Mouse (Mus musculus) embryonic facial prominence, embryonic 11.5 days (tissue): ENCODE data around the gene Fyn. TPM values are rescaled to one million over a fixed set of nuclear protein-coding genes. Genes with fewer than 3 reads are reported as not detected.

ENCODE experiments used
- ATAC-seq: fragments of 200-750 bp; cut with Nextera tagmentation; replicated peaks from 2 replicates; pipeline ENCODE4 v1.8.0; 2017; ENCODE audit warnings: low read depth; ENCODE audit not compliant: insufficient number of reproducible peaks, low FRiP score, low TSS enrichment
- DNase-seq: peaks from one replicate; pipeline ENCODE4 v3.0.0-alpha.2; 2015; ENCODE audit warnings: low spot score
- H3K27ac ChIP-seq: fragments of 300-500 bp; sonication (generic); replicated peaks from 2 replicates; pipeline ENCODE4 v1.5.1; 2014; ENCODE audit warnings: mild to moderate bottlenecking, low read depth, low read length, control low read depth
- H3K27me3 ChIP-seq: fragments of 300-500 bp; sonication (generic); 2 replicates; pipeline ENCODE4 v1.6.1; 2014; ENCODE audit warnings: mild to moderate bottlenecking, low read length, moderate library complexity, mixed read lengths; ENCODE audit not compliant: control insufficient read depth, insufficient read depth
- H3K36me3 ChIP-seq: fragments of 300-500 bp; sonication (generic); replicated peaks from 2 replicates; pipeline ENCODE4 v1.6.1; 2014; ENCODE audit warnings: low read depth, mild to moderate bottlenecking, low read length, moderate library complexity, mixed read lengths; ENCODE audit not compliant: control insufficient read depth, insufficient read depth
- H3K4me1 ChIP-seq: fragments of 300-500 bp; sonication (generic); 2 replicates; pipeline ENCODE4 v1.6.1; 2014; ENCODE audit warnings: low read length, mixed read lengths; ENCODE audit not compliant: control insufficient read depth, insufficient read depth
- H3K4me2 ChIP-seq: fragments of 300-500 bp; sonication (generic); 2 replicates; pipeline ENCODE4 v1.6.1; 2014; ENCODE audit warnings: low read depth, mild to moderate bottlenecking, control low read depth, low read length, moderate library complexity
- H3K4me3 ChIP-seq: fragments of 300-500 bp; sonication (generic); 2 replicates; pipeline ENCODE4 v1.5.1; 2014; ENCODE audit warnings: low read depth, low read length, control low read depth
- H3K9ac ChIP-seq: fragments of 300-500 bp; sonication (generic); replicated peaks from 2 replicates; pipeline ENCODE4 v1.6.1; 2014; ENCODE audit warnings: mild to moderate bottlenecking, control low read depth, low read length
- H3K9me3 ChIP-seq: fragments of 300-500 bp; sonication (generic); replicated peaks from 2 replicates; pipeline ENCODE4 v1.6.1; 2016; ENCODE audit warnings: mild to moderate bottlenecking, low read length, inconsistent platforms, mixed read lengths; ENCODE audit not compliant: control insufficient read depth
- WGBS: fragments of 180-500 bp; shearing (Covaris S2); extraction: QIAGEN DNeasy Blood & Tissue Kit; methylation state at CpG from one replicate; pipeline ENCODE4 v1.1.7; 2014; 5-methylcytosine and 5-hydroxymethylcytosine counted together
- polyA plus RNA-seq: library from polyadenylated mRNA; unstranded; fragments of >200 nt; fragmentation: Nextera tagmentation; extraction: Ambion mirVana; gene quantifications from 2 replicates; pipeline ENCODE4 v1.2.1, GENCODE M21; 2014

Fyn gene
- 34.9 and 38.9 TPM in 2 replicates for polyA plus RNA-seq

- no peaks in the 10 kb centered on the region for H3K36me3 ChIP-seq
- no peaks in the 10 kb centered on the region for H3K9me3 ChIP-seq
- no peaks in the 10 kb centered on the region for H3K27me3 ChIP-seq
- H3K4me2 ChIP-seq, result peak within 1 kb of the TSS; percentile 72
- ATAC-seq, result no peak
- H3K27ac ChIP-seq, result peak within 1 kb of the TSS; percentile 87
- H3K4me3 ChIP-seq, result peak within 1 kb of the TSS; percentile 72
- no peak for DNase-seq
- H3K9ac ChIP-seq, result peak within 1 kb of the TSS; percentile 91
- WGBS, result 45% methylated on average over 8 of the region's 8 CpGs
- H3K4me1 ChIP-seq, result no peaks in the 10 kb centered on the region
Observed at GRCm38 (mm10) chr10:39368572-39369135, at the start of gene Fyn. Gene Fyn, plus strand, starts transcription at chr10:39368855.

DNA sequence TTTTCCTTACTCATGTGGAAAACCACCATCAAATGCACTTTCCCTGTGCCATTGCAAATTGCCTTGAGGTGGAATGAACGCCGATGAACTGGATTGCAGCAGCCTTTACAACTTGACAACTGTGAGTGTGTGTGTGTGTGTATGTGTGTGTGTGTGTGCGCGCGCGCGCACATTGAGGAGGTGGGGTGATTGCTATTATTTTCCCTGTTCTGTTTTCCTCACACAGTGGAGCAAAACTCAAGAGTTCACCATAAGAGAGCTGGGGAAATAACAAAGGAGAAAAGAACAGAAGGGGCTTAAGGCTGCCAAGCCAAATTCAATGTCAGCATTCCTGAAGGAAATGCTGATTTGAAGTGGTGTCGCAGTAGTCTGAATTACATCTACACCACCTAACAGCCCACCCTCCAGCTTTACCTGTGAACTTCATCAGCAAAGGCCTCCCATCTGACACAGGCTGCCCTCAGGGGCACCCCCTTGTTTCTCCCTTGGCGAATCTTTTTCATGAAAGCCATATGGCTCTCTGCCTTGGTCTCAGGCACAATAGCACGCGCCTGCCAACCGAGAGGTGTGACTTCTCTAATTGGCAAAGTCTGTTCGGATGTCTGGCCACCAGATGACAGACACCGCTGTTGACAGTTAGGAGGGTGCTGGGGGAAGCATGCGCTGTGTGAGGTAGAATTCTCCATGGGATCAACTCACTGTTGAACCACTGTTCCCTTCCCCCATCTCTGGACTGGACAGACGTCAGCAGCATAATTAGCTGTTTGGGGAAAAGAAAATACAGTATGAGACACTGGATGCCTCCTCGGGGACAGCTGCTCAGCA, 47.6 kb upstream of the Fyn start:
- DNase-seq (peak; percentile 64), ATAC-seq (peak; percentile 73)
- peaks cover 3% of the 10 kb centered on the region for H3K4me1 ChIP-seq
- H3K4me3 ChIP-seq, result no peak overlapping the region
- H3K9ac ChIP-seq, result no peak overlapping the region
- H3K36me3 ChIP-seq, result no peaks in the 10 kb centered on the region
- H3K9me3 ChIP-seq, result no peaks in the 10 kb centered on the region
- H3K4me2 ChIP-seq, result no peak overlapping the region
- no peaks in the 10 kb centered on the region for H3K27me3 ChIP-seq
- 52% methylated on average over 17 of the region's 17 CpGs for WGBS
- no peak overlapping the region for H3K27ac ChIP-seq

DNA sequence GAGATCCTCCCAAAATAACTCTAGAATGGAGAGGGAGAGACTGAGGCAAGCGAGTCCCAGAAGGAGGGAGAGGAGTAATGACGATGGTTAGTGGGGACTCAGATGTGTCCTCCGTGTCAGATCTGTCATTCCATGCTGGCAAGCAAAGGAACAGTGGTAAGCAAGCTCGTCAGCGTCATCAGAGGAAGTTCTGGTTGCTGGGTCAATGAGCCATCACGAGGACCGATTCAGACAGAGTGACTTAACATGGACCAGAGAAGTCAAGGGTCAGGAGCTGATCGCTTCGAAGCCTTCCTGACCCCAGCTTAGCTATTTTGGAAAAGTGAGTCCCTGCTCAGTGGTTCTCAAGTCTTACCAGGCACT, 47.1 kb upstream of the Fyn start:
- Histone ChIP-seq H3K4me1 (peaks cover 3% of the 10 kb centered on the region), H3K27ac (no peak overlapping the region), H3K36me3 (no peaks in the 10 kb centered on the region), H3K27me3 (no peaks in the 10 kb centered on the region), H3K9ac (no peak overlapping the region), H3K4me3 (no peak overlapping the region), H3K4me2 (no peak overlapping the region), H3K9me3 (no peaks in the 10 kb centered on the region)
- DNase-seq (no peak), ATAC-seq (no peak; the same call in 1 of the 2 replicates)
- WGBS, result 46% methylated on average over 9 of the region's 9 CpGs

DNA sequence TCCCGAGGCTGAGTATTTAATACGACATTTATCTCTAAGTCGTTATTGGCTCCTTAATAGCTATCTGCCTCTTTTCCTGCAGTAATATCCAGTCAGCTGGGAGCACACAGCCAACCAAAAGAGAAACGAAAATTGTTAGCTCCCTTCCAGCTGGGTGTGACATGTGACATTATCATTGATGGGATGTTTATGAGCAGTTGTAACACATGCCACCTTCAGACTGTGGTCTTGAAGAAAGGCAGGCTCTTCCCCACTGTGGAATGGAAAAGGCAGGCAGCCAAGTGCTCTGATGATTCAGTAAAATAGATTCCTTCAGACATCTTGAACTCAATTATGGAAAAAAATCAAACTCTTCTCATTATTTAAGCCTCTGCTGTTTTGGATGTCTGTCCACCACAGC, 46.5 kb upstream of the Fyn start:
- H3K27ac ChIP-seq, result no peak overlapping the region
- H3K36me3 ChIP-seq, result no peaks in the 10 kb centered on the region
- DNase-seq (no peak), ATAC-seq (no peak)
- no peak overlapping the region for H3K4me3 ChIP-seq
- 80% methylated on average over 4 of the region's 4 CpGs for WGBS
- no peaks in the 10 kb centered on the region for H3K9me3 ChIP-seq
- no peaks in the 10 kb centered on the region for H3K27me3 ChIP-seq
- peaks cover 3% of the 10 kb centered on the region for H3K4me1 ChIP-seq
- no peak overlapping the region for H3K4me2 ChIP-seq
- no peak overlapping the region for H3K9ac ChIP-seq

DNA sequence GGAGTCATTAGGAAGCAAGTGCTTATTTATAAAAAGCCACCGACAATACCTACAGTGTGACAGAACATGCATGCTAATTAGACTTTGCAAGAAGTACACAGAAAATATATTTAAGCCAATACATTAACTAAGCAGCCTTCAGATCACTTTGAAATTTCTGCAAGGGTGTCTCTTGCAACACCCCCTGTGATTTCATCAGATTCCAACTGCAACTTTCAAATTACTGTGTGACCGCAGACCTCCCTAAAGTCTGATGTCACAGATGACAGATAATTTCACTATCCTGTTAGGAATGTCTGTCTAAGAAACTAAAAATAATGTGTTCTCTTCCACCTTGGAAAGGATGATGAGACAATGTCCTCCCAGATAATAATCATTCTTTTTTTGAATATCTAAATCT, 44.4 kb upstream of the Fyn start:
- Histone ChIP-seq H3K4me1 (peaks cover 3% of the 10 kb centered on the region), H3K36me3 (no peaks in the 10 kb centered on the region), H3K27ac (no peak overlapping the region), H3K4me2 (no peak overlapping the region), H3K27me3 (no peaks in the 10 kb centered on the region), H3K9ac (no peak overlapping the region), H3K4me3 (no peak overlapping the region), H3K9me3 (no peaks in the 10 kb centered on the region)
- WGBS, result 88% methylated on average over 2 of the region's 2 CpGs
- DNase-seq (no peak), ATAC-seq (no peak)

GRCm38 (mm10) chr10:39328661-39329060, 40.0 kb upstream of the Fyn start:
- H3K27me3 ChIP-seq, result no peaks in the 10 kb centered on the region
- DNase-seq (no peak), ATAC-seq (no peak)
- H3K9ac ChIP-seq, result no peak overlapping the region
- H3K4me2 ChIP-seq, result no peak overlapping the region
- H3K4me3 ChIP-seq, result no peak overlapping the region
- H3K9me3 ChIP-seq, result peaks cover 2% of the 10 kb centered on the region; the same call in 1 of the 2 replicates
- H3K27ac ChIP-seq, result no peak overlapping the region
- WGBS, result 88% methylated on average over 2 of the region's 2 CpGs
- no peaks in the 10 kb centered on the region for H3K36me3 ChIP-seq
- H3K4me1 ChIP-seq, result no peaks in the 10 kb centered on the region

- no peak for DNase-seq
- WGBS, result 78% methylated on average over 3 of the region's 3 CpGs
- H3K27me3 ChIP-seq, result no peaks in the 10 kb centered on the region
- ATAC-seq, result no peak
- no peak overlapping the region for H3K9ac ChIP-seq
- no peak overlapping the region for H3K4me3 ChIP-seq
- no peaks in the 10 kb centered on the region for H3K36me3 ChIP-seq
- no peaks in the 10 kb centered on the region for H3K4me1 ChIP-seq
- H3K27ac ChIP-seq, result no peak overlapping the region
- H3K4me2 ChIP-seq, result no peak overlapping the region
- H3K9me3 ChIP-seq, result peaks cover 2% of the 10 kb centered on the region; the same call in 1 of the 2 replicates
Observed at GRCm38 (mm10) chr10:39334320-39334719, 34.3 kb upstream of the Fyn start.

DNA sequence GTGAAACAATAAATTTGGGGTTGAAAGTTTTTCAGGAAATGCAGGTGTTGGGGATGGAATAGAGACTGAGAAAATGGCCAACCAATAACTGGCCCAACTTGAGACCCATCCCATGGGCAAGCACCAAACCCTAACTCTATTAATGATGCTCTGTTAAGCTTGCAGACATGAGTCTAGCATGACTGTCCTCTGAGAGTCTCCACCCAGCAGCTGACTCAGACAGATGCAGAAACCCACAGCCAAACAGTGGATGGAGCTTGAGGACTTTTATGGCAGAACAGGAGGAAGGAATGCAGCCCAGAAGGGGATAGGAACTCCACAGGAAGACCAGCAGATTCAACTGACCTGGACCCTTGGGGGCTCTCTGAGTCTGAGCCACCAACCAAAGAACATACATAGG, 32.8 kb upstream of the Fyn start:
- Histone ChIP-seq H3K9ac (no peak overlapping the region), H3K27me3 (no peaks in the 10 kb centered on the region), H3K4me2 (no peak overlapping the region), H3K27ac (no peak overlapping the region), H3K36me3 (no peaks in the 10 kb centered on the region), H3K4me1 (no peaks in the 10 kb centered on the region), H3K4me3 (no peak overlapping the region), H3K9me3 (peaks cover 2% of the 10 kb centered on the region; the same call in 1 of the 2 replicates)
- no peak for ATAC-seq
- DNase-seq, result no peak
